Mouse (Mus musculus): ENCODE data around the gene Sh3rf1.
"Not testable (repeated sequence)": the region's sequence is repeated elsewhere in the genome, so short reads cannot be mapped to it uniquely, and the experiment has no call there.

The Sh3rf1 gene

DNA sequence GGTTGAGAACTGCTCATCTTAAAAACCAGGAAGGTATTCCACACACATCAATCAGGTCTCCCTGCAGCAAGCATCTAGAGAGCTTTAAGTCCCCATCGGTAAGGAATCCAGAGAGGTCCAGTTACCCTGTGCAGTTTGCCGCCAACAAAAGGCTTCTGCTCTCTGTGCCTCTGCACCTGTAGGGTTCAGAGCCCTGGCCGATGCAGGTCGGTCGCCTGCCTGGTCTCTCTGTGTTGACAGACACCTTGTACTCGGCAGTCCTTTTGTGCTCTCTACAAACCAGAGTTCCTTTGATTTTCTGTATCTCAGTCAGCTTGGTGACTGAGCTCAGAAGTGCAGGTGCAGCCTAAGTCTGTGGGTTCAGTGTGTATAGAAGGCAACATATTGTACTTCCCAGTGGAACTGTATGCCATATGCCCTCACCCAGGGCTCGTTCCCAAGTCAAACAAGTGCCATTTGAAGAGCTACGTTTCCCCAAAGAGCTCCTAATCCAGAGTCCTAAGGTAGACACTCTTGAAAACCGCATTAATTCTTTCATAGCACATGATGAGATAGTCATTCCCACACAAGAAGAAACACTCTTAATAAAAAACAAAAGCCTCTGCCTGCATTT lies 138.7 kb downstream of the Sh3rf1 start:
- in situ Hi-C loops (cut with MboI, MseI): no loop called here

DNA sequence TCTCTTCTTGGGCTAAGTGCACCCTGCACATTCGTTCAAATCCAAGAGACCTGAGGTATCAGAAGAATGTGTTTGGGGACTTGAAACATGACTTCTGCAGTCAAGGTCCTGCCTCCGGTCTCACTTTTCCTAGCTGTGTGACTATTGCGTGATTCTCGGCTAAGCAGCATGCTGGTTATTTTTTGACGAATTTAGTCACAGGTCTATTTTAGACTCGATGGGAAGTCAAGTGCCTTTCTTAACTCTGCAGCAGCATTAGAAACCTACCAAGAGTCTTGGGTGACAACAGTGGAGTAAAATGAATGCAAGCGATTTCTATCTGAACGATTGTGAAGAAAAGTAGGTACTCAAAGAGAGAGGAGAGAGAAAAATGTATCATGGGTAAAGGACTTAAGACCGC lies 149.6 kb downstream of the Sh3rf1 start:
- in situ Hi-C loops (cut with MboI, MseI): no loop called here

DNA sequence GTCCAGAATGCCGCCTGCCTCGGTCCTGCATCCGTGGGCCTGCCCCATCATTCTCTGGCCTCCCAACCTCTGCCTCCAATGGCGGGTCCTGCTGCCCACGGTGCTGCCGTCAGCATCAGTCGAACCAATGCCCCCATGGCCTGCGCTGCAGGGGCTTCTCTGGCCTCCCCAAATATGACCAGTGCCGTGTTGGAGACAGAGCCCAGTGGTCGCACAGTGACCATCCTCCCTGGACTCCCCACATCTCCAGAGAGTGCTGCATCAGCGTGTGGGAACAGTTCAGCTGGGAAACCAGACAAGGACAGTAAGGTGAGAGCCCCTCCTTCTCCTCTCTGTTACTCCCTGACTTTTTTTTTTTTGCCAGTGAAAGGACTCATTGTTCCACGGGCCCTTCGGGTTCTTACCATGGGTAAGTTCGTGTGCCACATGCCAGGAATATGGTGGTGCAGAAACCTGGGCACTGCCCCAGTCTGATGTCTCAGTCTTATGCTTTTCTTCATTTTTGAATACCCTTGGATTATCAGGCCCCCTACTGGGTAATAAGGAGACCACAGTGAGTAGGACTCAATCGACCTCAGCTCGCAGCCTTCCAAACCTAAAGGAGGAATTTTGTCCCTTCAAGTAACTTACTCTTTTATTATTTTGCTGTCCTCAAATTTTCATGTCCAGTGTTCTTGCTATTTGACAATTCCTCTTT lies 150.5 kb downstream of the Sh3rf1 start:
- in situ Hi-C loops (cut with MboI, MseI): no loop called here

DNA sequence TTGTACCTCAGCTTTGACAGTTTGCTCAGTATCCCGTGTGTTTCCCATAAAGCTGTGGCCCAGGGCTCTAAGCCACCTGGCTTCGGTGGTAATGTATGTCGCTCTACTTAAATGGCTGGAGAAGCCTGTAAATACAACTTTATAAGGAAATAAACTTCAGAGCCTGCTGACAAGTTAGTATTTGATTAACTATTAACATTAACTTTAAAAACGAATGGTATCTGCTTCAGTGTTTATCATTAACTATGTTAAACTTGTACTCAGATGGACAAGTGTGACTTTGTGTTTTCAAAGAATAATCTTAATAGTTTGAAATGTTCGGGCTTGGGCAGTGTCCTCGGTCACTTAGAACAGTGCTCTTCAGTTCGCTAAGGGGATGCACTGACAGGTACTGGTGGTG lies 151.5 kb downstream of the Sh3rf1 start:
- in situ Hi-C loops (cut with MboI, MseI): no loop called here

DNA sequence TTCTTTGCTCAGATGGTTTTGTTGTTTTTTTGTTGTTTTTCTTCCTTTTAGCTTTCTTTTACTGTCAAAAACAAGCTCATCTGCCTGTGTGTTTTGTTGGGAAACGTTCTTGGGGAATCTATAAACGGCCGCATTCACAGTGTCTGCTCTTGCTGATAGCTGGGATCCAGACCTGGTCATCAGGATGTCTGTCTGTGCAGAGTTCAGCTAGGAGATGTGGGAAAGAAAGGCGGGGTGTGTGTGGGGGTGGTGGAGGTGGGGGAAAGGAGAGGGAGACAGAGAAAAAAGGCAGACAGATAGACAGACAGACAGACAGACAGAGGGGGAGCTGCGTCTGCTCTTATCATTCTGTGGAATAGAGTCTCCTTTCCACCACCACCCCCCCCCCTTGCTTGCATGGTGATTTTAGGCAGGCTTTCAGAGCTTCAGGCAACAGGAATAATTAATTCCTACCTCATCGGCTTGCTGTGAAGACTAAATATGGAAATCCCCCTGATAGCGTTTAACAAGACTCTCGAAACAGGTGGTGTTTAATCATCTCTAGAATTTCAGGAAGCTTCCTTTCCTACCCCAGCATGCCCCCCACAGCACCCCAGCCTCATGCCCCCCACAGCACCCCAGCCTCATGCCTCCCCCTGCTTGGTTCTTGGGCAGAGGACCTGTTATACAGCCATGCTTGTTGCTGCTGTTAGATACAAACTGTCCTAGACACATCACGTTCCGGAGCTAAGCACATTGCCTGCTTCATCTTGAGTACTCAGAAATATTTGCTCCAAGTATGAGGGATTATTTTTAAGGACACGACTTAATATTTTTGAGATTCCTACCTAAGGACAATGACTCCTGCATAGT lies 155.4 kb downstream of the Sh3rf1 start:
- in situ Hi-C loops (cut with MboI, MseI): no loop called here

DNA sequence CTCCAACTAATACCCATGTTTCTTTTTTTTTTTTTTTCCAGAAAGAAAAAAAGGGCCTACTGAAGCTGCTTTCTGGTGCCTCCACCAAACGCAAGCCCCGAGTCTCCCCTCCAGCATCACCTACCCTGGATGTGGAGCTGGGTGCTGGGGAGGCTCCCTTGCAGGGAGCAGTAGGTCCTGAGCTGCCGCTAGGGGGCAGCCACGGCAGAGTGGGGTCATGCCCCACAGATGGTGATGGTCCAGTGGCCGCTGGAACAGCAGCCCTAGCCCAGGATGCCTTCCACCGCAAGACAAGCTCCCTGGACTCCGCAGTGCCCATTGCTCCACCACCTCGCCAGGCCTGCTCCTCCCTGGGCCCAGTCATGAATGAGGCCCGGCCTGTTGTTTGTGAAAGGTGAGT lies 160.9 kb downstream of the Sh3rf1 start:
- in situ Hi-C loops (cut with MboI, MseI): no loop called here

DNA sequence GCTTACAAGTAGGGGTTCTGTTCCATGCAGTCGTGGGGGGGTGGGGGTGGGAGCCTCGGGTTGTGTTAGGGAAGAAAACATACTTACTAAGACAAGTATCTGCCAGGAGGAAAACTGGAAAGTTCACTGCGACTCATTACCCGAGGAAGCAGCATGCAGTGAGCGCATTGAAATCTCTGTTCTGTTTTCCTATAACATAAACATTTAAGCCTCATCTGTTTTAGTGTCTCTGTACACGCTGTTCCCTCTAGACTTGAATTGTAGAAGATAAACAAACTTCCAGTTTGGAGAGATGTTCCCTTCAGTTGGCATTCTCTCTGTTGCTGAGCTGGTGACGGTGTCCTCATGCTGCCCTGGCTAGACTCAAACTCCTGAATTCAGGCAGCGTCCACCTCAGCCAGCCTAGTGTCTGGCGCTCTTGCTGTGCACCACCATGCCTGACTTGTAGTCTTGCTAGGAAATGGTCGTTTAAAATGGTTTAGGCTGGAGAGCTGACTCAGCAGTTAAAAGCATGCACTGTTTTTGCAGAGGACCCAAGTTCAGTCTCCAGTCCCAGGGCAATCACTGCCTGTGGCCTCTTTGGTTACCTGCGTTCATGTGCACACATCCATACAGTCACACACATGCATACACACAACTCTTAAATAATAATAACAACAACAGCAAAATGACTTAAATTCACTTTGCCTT lies 162.0 kb downstream of the Sh3rf1 start:
- in situ Hi-C loops (cut with MboI, MseI): no loop called here

DNA sequence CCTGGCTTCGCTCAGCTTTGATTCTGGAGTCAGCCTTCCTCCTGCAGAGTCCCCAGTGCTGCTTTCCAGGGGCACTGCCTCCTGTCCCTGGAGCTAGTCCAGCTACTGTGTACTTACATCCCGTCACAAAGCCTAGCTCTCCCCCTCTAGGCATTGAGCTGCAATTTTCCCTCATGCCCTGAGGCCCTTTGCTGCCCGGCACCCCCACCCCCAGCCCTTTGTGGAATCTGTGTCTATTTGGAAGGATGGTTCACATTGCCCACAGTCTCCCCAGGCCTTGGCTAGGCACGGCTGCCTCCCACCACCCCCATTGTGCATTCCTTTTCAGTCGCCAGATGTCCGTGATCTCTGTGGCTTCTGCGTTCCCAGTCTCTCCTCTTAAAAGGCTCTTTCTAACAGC lies 163.0 kb downstream of the Sh3rf1 start:
- in situ Hi-C loops (cut with MboI, MseI): no loop called here

DNA sequence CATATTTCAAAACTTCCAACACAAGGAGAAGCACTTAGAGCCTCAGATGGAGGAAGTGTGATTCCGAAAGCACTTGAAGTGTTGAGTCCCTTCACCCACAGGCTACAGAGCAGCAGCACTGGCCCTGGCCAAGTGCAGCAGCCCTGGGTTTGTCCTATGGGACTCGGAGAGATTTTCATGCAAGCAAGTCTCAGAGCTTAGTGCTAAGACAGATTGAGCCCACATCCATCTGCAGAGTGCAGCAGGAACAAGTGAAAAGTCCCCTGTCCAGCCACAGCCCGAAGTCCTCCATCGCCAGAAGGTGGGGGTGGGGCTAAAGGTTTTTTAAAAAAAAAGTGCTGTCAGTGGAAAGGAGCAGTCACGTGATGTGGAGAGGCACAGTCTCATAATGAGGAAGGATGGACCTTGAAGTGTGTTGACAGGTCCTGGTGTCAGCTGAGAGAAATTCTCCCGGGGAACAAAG lies 163.9 kb downstream of the Sh3rf1 start:
- in situ Hi-C loops (cut with MboI, MseI): no loop called here

DNA sequence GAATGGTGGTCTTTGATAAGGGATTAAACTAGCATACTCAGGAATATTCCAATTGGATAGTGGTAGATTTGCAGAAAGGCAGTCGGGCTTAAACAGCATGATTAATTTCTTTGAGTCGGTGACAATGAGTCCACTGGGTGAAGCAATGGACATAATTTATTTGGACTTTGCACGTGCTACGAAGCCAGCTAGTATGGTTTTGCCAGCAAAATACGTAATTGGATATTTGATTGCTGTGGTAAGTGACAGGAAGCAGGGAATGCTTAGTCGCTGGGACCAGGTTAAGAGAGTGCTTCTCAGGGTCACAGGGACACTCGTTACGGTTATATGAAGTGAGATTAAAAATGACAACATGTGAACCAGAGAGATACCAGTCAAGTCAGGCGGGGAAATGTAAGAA lies 164.7 kb downstream of the Sh3rf1 start:
- in situ Hi-C loops (cut with MboI, MseI): no loop called here

DNA sequence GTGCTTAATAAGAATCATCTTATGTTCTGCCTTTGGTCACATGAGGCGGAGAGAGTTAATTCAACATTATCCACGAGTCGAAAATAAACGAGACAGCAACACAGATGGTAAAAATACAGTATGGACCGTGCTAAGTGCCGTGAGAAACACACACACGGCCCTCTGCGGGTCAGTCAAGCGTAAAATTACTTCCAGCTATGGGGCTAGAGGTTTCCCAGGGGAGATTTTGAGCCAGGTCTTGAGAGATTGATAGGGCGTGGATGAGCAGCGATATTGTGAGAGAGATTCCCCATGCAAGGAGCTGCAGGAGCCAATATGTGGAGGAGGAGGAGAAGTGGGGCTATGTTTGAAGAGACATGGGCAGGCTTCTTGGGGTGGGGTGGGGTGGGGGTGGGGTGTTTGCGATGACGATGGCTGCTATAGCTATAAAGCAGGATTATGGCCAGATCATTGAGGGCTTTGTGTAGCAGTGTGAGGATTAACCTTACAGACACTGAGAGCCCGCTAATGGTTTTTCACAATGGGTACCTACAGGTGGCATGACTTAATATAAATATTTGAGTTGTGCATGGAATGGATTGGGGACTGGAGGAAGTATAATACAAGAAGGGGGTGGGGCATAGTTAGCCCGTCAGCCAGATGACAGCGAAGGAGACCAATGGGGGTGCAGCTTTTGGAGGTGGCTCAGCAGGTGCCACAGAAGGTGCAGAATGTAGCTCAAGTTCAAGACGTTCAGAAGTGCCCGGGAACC lies 166.8 kb downstream of the Sh3rf1 start:
- in situ Hi-C loops (cut with MboI, MseI): no loop called here

DNA sequence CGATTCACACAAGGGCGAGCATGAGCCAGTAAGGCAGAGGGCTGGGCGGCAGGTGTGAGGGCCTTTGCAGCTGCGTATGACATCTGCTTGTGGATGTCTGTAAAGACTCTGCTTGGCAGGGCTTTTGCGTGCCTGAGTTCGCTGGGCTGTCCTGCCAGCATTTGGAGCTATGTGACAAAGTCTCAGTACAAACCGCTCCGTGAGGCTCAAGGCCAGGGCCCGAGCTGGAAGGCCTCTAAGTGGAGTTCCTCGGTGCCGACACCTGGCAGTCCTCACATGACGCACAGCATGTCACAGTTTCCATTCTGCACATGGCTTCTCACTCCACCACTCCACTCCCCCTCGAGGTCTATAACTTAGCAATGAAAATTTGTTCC lies 167.4 kb downstream of the Sh3rf1 start:
- in situ Hi-C loops (cut with MboI, MseI): no loop called here

DNA sequence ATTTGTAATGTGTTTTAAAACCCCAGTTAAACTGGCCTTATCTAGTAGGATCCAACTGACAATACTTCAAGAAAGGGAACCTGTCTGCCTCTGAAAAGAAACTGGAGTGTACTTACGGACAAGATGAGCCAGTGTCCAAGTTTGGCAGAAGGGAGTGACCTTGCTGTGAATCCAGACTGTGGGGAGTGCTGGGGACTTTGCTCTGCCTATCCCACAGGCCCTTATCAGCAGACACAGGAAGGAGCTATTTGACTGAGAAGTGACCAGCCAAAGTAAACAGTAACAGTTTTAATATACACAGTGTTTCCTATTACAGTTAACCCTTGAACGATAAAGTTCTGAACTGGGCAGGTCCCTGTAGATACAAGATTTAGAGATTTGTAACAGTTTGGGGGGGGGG lies 173.5 kb downstream of the Sh3rf1 start:
- in situ Hi-C loops (cut with MboI, MseI): no loop called here

DNA sequence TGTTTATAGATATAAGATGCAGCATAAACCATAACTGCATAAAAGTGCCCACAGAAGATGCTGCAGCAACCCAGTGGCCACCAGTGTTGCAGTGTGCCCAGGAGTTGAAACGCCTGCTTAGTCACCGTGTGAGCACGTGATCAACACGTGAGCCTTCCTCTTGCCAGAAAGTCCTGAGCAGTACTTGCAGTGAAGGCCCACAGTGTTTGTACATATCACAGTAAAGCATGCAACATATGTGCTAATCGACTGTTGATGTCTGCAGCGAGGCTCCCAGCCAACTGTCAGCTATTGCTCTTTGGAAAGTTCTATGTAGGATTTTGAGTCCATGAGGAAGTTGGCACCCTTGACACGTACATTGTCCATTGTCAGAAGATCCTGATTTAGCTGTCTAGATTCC lies 174.1 kb downstream of the Sh3rf1 start:
- in situ Hi-C loops (cut with MboI, MseI): no loop called here

DNA sequence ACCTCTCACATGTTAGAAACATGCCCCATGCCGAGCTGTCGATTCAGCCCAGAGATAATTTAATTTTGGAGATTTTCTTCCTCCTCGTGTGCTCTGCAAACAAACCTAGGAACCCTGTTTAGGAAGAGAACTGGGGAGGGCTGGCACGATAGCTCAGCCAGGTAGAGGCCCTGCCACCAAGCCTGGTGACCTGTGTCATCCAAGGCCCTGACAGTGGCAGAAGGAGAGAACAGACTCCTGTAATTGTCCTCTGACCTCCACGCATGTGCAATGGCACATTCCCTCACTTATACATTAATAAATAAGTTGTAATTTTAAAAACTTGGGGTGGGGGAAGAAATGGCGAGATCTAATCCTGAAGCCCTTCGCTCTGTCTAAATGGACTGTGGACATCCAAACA lies 179.2 kb downstream of the Sh3rf1 start:
- in situ Hi-C loops (cut with MboI, MseI): no loop called here

DNA sequence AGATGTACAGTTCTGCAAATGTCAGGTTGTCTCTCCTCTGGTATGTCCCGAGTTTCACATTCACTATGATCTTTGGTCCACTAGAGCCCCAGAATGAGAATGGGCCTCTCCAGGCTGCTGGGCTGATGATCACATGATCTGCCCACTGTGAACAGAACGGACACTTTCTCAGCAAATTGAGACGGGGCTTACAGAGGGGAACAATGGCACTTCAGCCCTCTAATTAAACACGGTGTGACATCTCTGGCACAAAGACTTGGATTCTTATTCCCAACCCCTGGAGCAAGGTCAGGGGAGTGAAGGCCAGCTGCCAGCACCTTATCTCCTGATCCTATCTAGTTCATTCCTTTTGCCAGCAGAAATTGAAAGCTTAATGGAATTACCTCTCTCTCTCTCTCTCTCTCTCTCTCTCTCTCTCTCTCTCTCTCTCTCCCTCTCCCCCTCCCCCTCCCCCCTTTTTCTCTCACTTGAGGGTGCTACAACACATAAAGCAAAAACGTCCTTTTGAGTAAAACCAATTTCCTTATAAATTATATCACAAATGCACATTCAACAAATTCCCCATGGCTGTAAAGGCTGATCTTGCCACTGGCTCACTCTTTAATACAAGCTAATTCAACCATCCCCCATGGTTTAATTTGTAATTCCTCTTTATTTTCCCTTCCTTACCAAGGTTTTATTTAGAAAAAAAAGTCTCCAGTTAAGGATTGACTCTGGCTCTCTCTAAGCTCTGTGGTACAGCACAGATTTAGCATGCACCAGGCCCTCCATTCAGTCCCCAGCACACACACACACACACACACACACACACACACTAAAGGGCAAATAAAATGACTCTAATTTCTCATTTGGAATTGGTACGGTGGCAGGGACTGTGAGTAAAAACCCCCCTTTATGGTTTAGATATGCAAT lies 179.8 kb downstream of the Sh3rf1 start:
- in situ Hi-C loops (cut with MboI, MseI): no loop called here

DNA sequence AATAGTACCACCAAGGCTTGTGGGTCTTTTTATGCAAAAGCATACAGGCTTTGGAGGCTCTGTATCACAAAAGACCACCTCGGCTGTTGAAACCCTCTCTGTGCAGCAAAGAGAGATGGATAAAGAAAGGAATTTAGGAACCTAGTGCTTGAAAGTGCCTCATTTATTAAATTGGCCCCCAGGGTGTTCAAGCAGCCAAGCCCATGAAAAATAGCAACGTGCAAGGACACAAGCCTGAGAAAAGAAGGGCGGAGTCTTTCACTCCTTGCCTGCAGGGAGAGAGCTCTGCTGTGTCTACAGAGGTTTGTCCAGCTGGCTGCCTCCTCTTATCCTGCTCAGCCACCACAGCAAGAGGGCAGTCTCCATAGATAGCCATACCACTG lies 180.5 kb downstream of the Sh3rf1 start:
- in situ Hi-C loops (cut with MboI, MseI): no loop called here

DNA sequence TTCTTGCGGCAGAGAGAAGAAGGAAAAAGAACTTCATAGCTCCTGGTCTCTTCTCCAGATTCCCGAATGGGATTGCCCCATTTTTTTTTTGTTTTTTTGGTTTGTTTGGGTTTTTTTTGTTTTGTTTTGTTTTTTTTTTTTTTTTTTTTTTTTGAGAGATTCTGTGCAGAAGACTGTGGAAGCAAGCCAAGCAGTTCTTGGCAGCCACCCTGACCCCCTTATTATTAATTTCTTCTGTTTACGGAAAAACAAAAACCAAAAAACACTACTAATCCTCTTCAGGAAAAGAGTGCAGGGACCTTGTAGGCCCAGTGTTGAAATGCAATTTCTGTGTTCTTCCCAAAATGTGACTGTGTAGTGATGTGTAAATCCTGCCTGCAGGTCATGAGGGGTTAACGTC lies 185.4 kb downstream of the Sh3rf1 start:
- in situ Hi-C loops (cut with MboI, MseI): no loop called here

DNA sequence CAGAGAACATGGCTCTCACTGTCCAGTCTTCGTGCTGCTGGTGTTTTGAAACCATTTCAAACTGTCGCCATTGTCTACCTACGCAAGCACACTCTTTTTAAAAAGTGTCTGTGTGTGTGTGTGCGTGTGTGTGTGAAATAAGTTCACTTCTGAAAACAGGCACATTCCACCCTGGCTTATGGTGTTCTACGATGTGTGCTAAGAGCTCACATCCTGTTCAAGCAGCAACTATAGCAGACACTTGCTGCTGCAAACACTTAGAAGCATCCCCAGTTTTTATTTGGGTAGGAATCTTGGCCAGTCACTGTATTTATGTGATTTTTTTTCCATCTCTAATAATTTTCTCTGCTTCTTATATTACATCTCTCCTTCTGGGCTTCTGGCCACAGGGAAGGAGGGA lies 186.0 kb downstream of the Sh3rf1 start:
- in situ Hi-C loops (cut with MboI, MseI): not testable (repeated sequence)

DNA sequence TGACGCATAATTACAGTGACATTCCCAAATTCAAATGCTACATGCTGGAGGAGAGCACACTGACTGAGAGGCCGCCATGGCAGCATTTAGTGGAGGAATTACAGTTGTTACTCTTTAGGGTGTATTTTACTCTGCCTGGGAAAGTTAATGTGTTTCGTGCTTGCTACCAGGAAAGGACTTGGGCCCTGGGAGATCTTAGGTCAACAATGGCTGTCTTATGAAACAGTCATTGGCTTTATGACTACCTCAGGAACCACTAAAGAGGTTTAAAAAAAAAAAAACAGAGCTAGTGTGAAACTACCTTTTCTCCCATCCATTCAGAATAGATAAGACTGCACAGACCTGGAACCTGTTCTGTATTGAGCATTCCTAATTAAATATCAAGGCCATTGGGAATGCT lies 195.8 kb downstream of the Sh3rf1 start:
- in situ Hi-C loops (cut with MboI, MseI): no loop called here

All from T-helper 2 cell (primary cell).